Comparison of ENCODE assay signal across 25 mouse cellular contexts in the genomic region with DNA sequence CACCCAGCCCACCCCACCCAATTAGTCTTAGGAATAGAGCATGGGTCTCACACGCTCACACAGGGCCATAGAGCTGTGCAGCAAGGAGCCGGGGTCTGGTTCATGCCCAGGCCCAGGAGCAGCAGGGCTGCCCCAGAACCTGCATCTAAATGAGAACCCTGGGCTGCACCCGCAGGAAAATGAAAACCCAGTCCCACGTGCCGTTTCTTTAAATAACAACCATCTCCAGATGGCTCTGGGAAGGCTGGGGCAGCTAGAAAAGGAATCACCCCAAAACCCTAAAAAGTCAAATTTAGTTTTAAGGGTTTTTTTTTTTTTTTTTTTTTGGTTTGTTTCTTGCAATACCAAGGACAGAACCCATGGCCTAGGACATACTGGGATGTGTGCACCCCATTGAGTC. TPM values are rescaled to one million over a fixed set of nuclear protein-coding genes. Genes with fewer than 3 reads are reported as not detected.
"Had no signal": no experiment of that assay in that cellular context is flagged by ENCODE, and none has a peak within 500 bp of the region (broad histone marks: within the 10 kb centered on the region; RNA-seq: fewer than 3 reads in every experiment).

No protein-coding gene starts in this region.

- H3K4me2 ChIP-seq: limb, embryonic 12.5 days; limb, embryonic 15.5 days; liver, embryonic 11.5 days; lung, embryonic 14.5 days; midbrain, embryonic 12.5 days; midbrain, embryonic 15.5 days; neural tube, embryonic 12.5 days had no signal

- H3K36me3 ChIP-seq: limb, embryonic 12.5 days; limb, embryonic 15.5 days; midbrain, embryonic 12.5 days; midbrain, embryonic 15.5 days; neural tube, embryonic 12.5 days had no signal

- H3K9ac ChIP-seq: limb, embryonic 12.5 days; limb, embryonic 15.5 days; liver, embryonic 14.5 days; liver, postnatal 0 days; midbrain, embryonic 12.5 days; midbrain, embryonic 15.5 days; neural tube, embryonic 12.5 days had no signal

- H3K27me3 ChIP-seq: limb, embryonic 12.5 days; limb, embryonic 15.5 days; midbrain, embryonic 12.5 days; midbrain, embryonic 15.5 days; neural tube, embryonic 12.5 days had no signal

- H3K9me3 ChIP-seq: limb, embryonic 12.5 days; limb, embryonic 15.5 days; midbrain, embryonic 12.5 days; midbrain, embryonic 15.5 days; neural tube, embryonic 12.5 days had no signal

- ATAC-seq: liver, postnatal 0 days; lung, postnatal 0 days; midbrain, embryonic 15.5 days had no signal

- H3K27ac ChIP-seq: kidney, postnatal 0 days; limb, embryonic 12.5 days; limb, embryonic 15.5 days; liver, embryonic 14.5 days; macrophage; midbrain, embryonic 12.5 days; midbrain, embryonic 15.5 days; neural tube, embryonic 12.5 days had no signal

- DNase-seq: kidney, adult 2 months; kidney, postnatal 25 days; liver, postnatal 0 days; lung, embryonic 14.5 days; thymus, adult 18-20 months; thymus, postnatal 36 days had no signal

- H3K4me3 ChIP-seq: limb, embryonic 12.5 days; limb, embryonic 15.5 days; midbrain, embryonic 12.5 days; midbrain, embryonic 15.5 days; neural tube, embryonic 12.5 days had no signal

RNA-seq across cellular contexts. Expression of a gene that starts 36.0 kb away (rescaled TPM):
- total RNA-seq: megakaryocyte, adult 5-6 weeks had no signal
- polyA plus RNA-seq: macrophage had no signal

RNA-seq across cellular contexts. Expression of a gene that starts 47.4 kb away (rescaled TPM):
- total RNA-seq: layer of hippocampus, postnatal 14 days; left cerebral cortex, postnatal 10 days; left cerebral cortex, postnatal 36 days; megakaryocyte, adult 5-6 weeks had no signal
- polyA plus RNA-seq: kidney, adult 2 months; kidney, embryonic 14.5 days; kidney, postnatal 0 days; limb, embryonic 12.5 days; limb, embryonic 15.5 days; liver, embryonic 11.5 days; liver, embryonic 14.5 days; liver, postnatal 0 days; lung, embryonic 14.5 days; lung, postnatal 0 days; macrophage; midbrain, embryonic 12.5 days; midbrain, embryonic 15.5 days; neural tube, embryonic 12.5 days; spleen, adult 2 months; stomach, embryonic 16.5 days; testis, adult 2 months; urinary bladder, adult 2 months had no signal
